Mouse (Mus musculus): ENCODE results near the gene Cd3g.

GRCm38 (mm10) chr9:44954432-44954831 lies 25.8 kb downstream of the Cd3g start:
- TF ChIP-seq POLR2A (IDR thresholded peaks at IDR 0.05; ENCODE audit: extremely low read depth, insufficient read depth, low read length) (no peak), CTCF (IDR thresholded peaks at IDR 0.05; ENCODE audit: extremely low read depth, insufficient read depth, low read length) (no peak)

Measured in cortical plate, adult 2 months (tissue).